Mouse (Mus musculus): ENCODE measurements around the gene Tmem91. TPM values are rescaled to one million over a fixed set of nuclear protein-coding genes. Genes with fewer than 3 reads are reported as not detected.

Gene Tmem91
- polyA plus RNA-seq, 1 experiment: 0.48 TPM

GRCm38 (mm10) chr7:25715731-25716271 is 40.8 kb upstream of the Tmem91 start:
- no peak for DNase-seq
- no peak overlapping the region for H3K4me3 ChIP-seq (ENCODE audit: insufficient read depth, low read depth, low read length)
- 95% methylated on average over 22 of the region's 22 CpGs for WGBS
- no peaks in the 10 kb centered on the region; the same call in 1 of the 2 replicates for H3K36me3 ChIP-seq (ENCODE audit: control insufficient read depth, insufficient read depth, low read length)
- no peaks in the 10 kb centered on the region for H3K27me3 ChIP-seq (replicated peaks; ENCODE audit: control insufficient read depth, insufficient read depth, low read length)
- peaks cover 3% of the 10 kb centered on the region; the same call in 1 of the 2 replicates for H3K4me1 ChIP-seq (ENCODE audit: control insufficient read depth, insufficient read depth, low read length)
- no peak overlapping the region for H3K27ac ChIP-seq (ENCODE audit: insufficient read depth, low read depth, low read length)
- no peak for TF ChIP-seq CTCF (conservative IDR thresholded peaks at IDR 0.05; ENCODE audit: insufficient read depth, insufficient read length, low read depth, low read length)
- TF ChIP-seq POLR2A (IDR thresholded peaks at IDR 0.05; ENCODE audit: low read depth, low read length): no peak

DNA sequence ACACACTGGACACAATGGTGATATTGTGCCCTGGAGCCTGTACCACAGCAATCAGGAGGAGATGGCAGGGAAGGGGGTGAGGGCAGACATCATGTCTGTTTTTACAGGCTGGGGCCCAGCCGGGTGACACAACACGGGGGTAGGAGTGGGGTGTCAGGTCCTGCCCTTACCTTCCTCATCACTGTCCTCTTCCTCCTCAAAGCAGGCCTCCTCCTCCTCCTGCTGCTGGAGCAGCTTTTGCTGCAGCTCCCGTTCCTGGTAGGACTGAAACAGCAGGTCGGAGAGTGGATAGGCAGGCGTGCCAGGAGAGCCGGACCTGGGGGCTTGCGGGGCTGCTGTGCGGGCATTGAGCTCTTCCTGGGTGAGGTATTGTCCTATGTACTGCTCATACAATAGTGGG is 39.6 kb upstream of the Tmem91 start:
- Histone ChIP-seq H3K4me1 (ENCODE audit: control insufficient read depth, insufficient read depth, low read length) (peaks cover 6% of the 10 kb centered on the region; the same call in 1 of the 2 replicates), H3K4me3 (ENCODE audit: insufficient read depth, low read depth, low read length) (no peak overlapping the region), H3K27ac (ENCODE audit: insufficient read depth, low read depth, low read length) (no peak overlapping the region), H3K36me3 (ENCODE audit: control insufficient read depth, insufficient read depth, low read length) (no peaks in the 10 kb centered on the region; the same call in 1 of the 2 replicates), H3K27me3 (replicated peaks; ENCODE audit: control insufficient read depth, insufficient read depth, low read length) (no peaks in the 10 kb centered on the region)
- 89% methylated on average over 8 of the region's 8 CpGs for WGBS
- no peak for DNase-seq
- TF ChIP-seq POLR2A (IDR thresholded peaks at IDR 0.05; ENCODE audit: low read depth, low read length): no peak
- no peak for TF ChIP-seq CTCF (conservative IDR thresholded peaks at IDR 0.05; ENCODE audit: insufficient read depth, insufficient read length, low read depth, low read length)

- no peaks in the 10 kb centered on the region for H3K27me3 ChIP-seq (replicated peaks; ENCODE audit: control insufficient read depth, insufficient read depth, low read length)
- H3K36me3 ChIP-seq (ENCODE audit: control insufficient read depth, insufficient read depth, low read length): no peaks in the 10 kb centered on the region; the same call in 1 of the 2 replicates
- WGBS: 86% methylated on average over 9 of the region's 9 CpGs
- TF ChIP-seq POLR2A (IDR thresholded peaks at IDR 0.05; ENCODE audit: low read depth, low read length): no peak
- TF ChIP-seq CTCF (conservative IDR thresholded peaks at IDR 0.05; ENCODE audit: insufficient read depth, insufficient read length, low read depth, low read length): no peak
- no peak overlapping the region for H3K27ac ChIP-seq (ENCODE audit: insufficient read depth, low read depth, low read length)
- 0 out of 2 replicates have a peak, but pooled peaks cover 3% of the 10 kb centered on the region for H3K4me1 ChIP-seq (ENCODE audit: control insufficient read depth, insufficient read depth, low read length)
- DNase-seq: no peak
- no peak overlapping the region for H3K4me3 ChIP-seq (ENCODE audit: insufficient read depth, low read depth, low read length)
Measured at GRCm38 (mm10) chr7:25712801-25713200, 37.8 kb upstream of the Tmem91 start.

GRCm38 (mm10) chr7:25711731-25712197 is 36.8 kb upstream of the Tmem91 start:
- Histone ChIP-seq H3K27me3 (replicated peaks; ENCODE audit: control insufficient read depth, insufficient read depth, low read length) (no peaks in the 10 kb centered on the region), H3K4me3 (ENCODE audit: insufficient read depth, low read depth, low read length) (no peak overlapping the region), H3K4me1 (ENCODE audit: control insufficient read depth, insufficient read depth, low read length) (0 out of 2 replicates have a peak, but pooled peaks cover 3% of the 10 kb centered on the region), H3K36me3 (ENCODE audit: control insufficient read depth, insufficient read depth, low read length) (no peaks in the 10 kb centered on the region; the same call in 1 of the 2 replicates), H3K27ac (ENCODE audit: insufficient read depth, low read depth, low read length) (no peak overlapping the region)
- no peak for DNase-seq
- TF ChIP-seq CTCF (conservative IDR thresholded peaks at IDR 0.05; ENCODE audit: insufficient read depth, insufficient read length, low read depth, low read length) (no peak), POLR2A (IDR thresholded peaks at IDR 0.05; ENCODE audit: low read depth, low read length) (no peak)
- WGBS: 60% methylated on average over 7 of the region's 7 CpGs

DNA sequence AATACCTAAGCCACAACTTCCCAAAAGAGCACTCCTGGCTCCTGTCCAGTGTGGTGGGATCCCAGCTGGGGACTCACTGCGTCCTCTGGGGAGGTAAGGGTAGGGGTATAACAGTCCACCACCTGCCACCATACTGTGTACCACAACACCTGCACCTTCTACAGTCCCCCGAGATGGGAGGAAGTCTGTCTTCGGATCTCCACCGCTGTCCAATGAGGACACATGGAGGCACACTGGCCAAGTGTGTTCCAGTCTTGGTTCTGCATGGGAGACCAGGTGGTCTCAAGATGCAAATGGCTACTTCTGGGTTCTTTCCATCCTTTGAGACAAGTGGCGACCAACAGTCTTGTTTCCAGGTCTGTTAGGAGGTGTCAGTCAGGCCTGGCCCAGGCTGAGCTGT is 36.2 kb upstream of the Tmem91 start:
- Histone ChIP-seq H3K4me1 (ENCODE audit: control insufficient read depth, insufficient read depth, low read length) (0 out of 2 replicates have a peak, but pooled peaks cover 3% of the 10 kb centered on the region), H3K27ac (ENCODE audit: insufficient read depth, low read depth, low read length) (no peak overlapping the region), H3K36me3 (ENCODE audit: control insufficient read depth, insufficient read depth, low read length) (no peaks in the 10 kb centered on the region; the same call in 1 of the 2 replicates), H3K4me3 (ENCODE audit: insufficient read depth, low read depth, low read length) (no peak overlapping the region), H3K27me3 (replicated peaks; ENCODE audit: control insufficient read depth, insufficient read depth, low read length) (no peaks in the 10 kb centered on the region)
- WGBS: 67% methylated on average over 5 of the region's 5 CpGs
- no peak for DNase-seq
- TF ChIP-seq CTCF (conservative IDR thresholded peaks at IDR 0.05; ENCODE audit: insufficient read depth, insufficient read length, low read depth, low read length): no peak
- no peak for TF ChIP-seq POLR2A (IDR thresholded peaks at IDR 0.05; ENCODE audit: low read depth, low read length)

- no peak for DNase-seq
- no peaks in the 10 kb centered on the region; the same call in 1 of the 2 replicates for H3K36me3 ChIP-seq (ENCODE audit: control insufficient read depth, insufficient read depth, low read length)
- H3K4me3 ChIP-seq (ENCODE audit: insufficient read depth, low read depth, low read length): no peak overlapping the region
- WGBS: 13% methylated on average over 7 of the region's 7 CpGs
- TF ChIP-seq POLR2A (IDR thresholded peaks at IDR 0.05; ENCODE audit: low read depth, low read length) (no peak), CTCF (conservative IDR thresholded peaks at IDR 0.05; ENCODE audit: insufficient read depth, insufficient read length, low read depth, low read length) (no peak)
- H3K4me1 ChIP-seq (ENCODE audit: control insufficient read depth, insufficient read depth, low read length): 0 out of 2 replicates have a peak, but pooled peaks cover 3% of the 10 kb centered on the region
- H3K27me3 ChIP-seq (replicated peaks; ENCODE audit: control insufficient read depth, insufficient read depth, low read length): no peaks in the 10 kb centered on the region
- H3K27ac ChIP-seq (ENCODE audit: insufficient read depth, low read depth, low read length): no peak overlapping the region
Measured at GRCm38 (mm10) chr7:25710519-25711130, 35.7 kb upstream of the Tmem91 start.

GRCm38 (mm10) chr7:25709961-25710360 is 35.0 kb upstream of the Tmem91 start:
- no peak overlapping the region for H3K4me3 ChIP-seq (ENCODE audit: insufficient read depth, low read depth, low read length)
- no peak for DNase-seq
- H3K4me1 ChIP-seq (ENCODE audit: control insufficient read depth, insufficient read depth, low read length): 0 out of 2 replicates have a peak, but pooled peaks cover 3% of the 10 kb centered on the region
- 14% methylated on average over 12 of the region's 12 CpGs for WGBS
- H3K36me3 ChIP-seq (ENCODE audit: control insufficient read depth, insufficient read depth, low read length): no peaks in the 10 kb centered on the region; the same call in 1 of the 2 replicates
- no peak overlapping the region for H3K27ac ChIP-seq (ENCODE audit: insufficient read depth, low read depth, low read length)
- H3K27me3 ChIP-seq (replicated peaks; ENCODE audit: control insufficient read depth, insufficient read depth, low read length): no peaks in the 10 kb centered on the region
- TF ChIP-seq CTCF (conservative IDR thresholded peaks at IDR 0.05; ENCODE audit: insufficient read depth, insufficient read length, low read depth, low read length): no peak
- TF ChIP-seq POLR2A (IDR thresholded peaks at IDR 0.05; ENCODE audit: low read depth, low read length): no peak
